Mouse (Mus musculus): ENCODE measurements at regions not wholly inside any gene's neighbourhood (a gene's known extent, or its start where the extent isn't known, plus 50 kb on each side); places are given as distances from the start of the nearest gene placed in this dataset.
A peak's percentile ranks its signal among the peaks of the same experiment; 100 is the strongest.

- DNase-seq (ENCODE audit: low read depth, low spot score), result no peak
These were observed 85.2 kb upstream of the Cplx2 start for GRCm38 (mm10) chr13:54285968-54286367.

GRCm38 (mm10) chr13:54286616-54287015 lies 84.5 kb upstream of the Cplx2 start:
- DNase-seq (ENCODE audit: low read depth, low spot score), result no peak

GRCm38 (mm10) chr13:54290066-54290465 lies 81.1 kb upstream of the Cplx2 start:
- no peak for DNase-seq (ENCODE audit: low read depth, low spot score)

GRCm38 (mm10) chr13:54292394-54292793 lies 78.8 kb upstream of the Cplx2 start:
- DNase-seq (ENCODE audit: low read depth, low spot score), result no peak

- DNase-seq (ENCODE audit: low read depth, low spot score), result no peak
These were observed 78.1 kb upstream of the Cplx2 start for GRCm38 (mm10) chr13:54293006-54293405.

- peak; percentile 64 for DNase-seq (ENCODE audit: low read depth, low spot score)
These were observed 75.5 kb upstream of the Cplx2 start for GRCm38 (mm10) chr13:54295475-54296259.

- DNase-seq (ENCODE audit: low read depth, low spot score), result no peak
These were observed 74.9 kb upstream of the Cplx2 start for GRCm38 (mm10) chr13:54296260-54296555.

GRCm38 (mm10) chr13:54298851-54299250 lies 72.3 kb upstream of the Cplx2 start:
- DNase-seq (ENCODE audit: low read depth, low spot score), result no peak

GRCm38 (mm10) chr13:54299295-54299694 lies 71.9 kb upstream of the Cplx2 start:
- no peak for DNase-seq (ENCODE audit: low read depth, low spot score)

- DNase-seq (ENCODE audit: low read depth, low spot score), result no peak
These were observed 70.0 kb upstream of the Cplx2 start for GRCm38 (mm10) chr13:54301110-54301509.

GRCm38 (mm10) chr13:54301677-54302076 lies 69.5 kb upstream of the Cplx2 start:
- peak; percentile 75 for DNase-seq (ENCODE audit: low read depth, low spot score)

GRCm38 (mm10) chr13:54302351-54303070 lies 68.6 kb upstream of the Cplx2 start:
- DNase-seq (ENCODE audit: low read depth, low spot score), result peak; percentile 53

- DNase-seq (ENCODE audit: low read depth, low spot score), result peak; percentile 94
These were observed 67.9 kb upstream of the Cplx2 start for GRCm38 (mm10) chr13:54303071-54303924.

- peak; percentile 31 for DNase-seq (ENCODE audit: low read depth, low spot score)
These were observed 66.9 kb upstream of the Cplx2 start for GRCm38 (mm10) chr13:54304251-54304650.

GRCm38 (mm10) chr13:54308591-54308990 lies 62.6 kb upstream of the Cplx2 start:
- DNase-seq (ENCODE audit: low read depth, low spot score), result no peak

GRCm38 (mm10) chr13:54309354-54309753 lies 61.8 kb upstream of the Cplx2 start:
- DNase-seq (ENCODE audit: low read depth, low spot score), result peak; percentile 91

- DNase-seq (ENCODE audit: low read depth, low spot score), result peak; percentile 19
These were observed 61.0 kb upstream of the Cplx2 start for GRCm38 (mm10) chr13:54310144-54310543.

GRCm38 (mm10) chr13:54311327-54312026 lies 59.7 kb upstream of the Cplx2 start:
- DNase-seq (ENCODE audit: low read depth, low spot score), result peak; percentile 11

- DNase-seq (ENCODE audit: low read depth, low spot score), result peak; percentile 96
These were observed 58.6 kb upstream of the Cplx2 start for GRCm38 (mm10) chr13:54312405-54313185.

GRCm38 (mm10) chr13:54315333-54315732 lies 55.8 kb upstream of the Cplx2 start:
- no peak for DNase-seq (ENCODE audit: low read depth, low spot score)

GRCm38 (mm10) chr13:54316907-54317306 lies 54.2 kb upstream of the Cplx2 start:
- no peak for DNase-seq (ENCODE audit: low read depth, low spot score)
